Mouse (Mus musculus) C2C12 (cell line): ENCODE data around the gene Cyp1b1.
A peak's percentile ranks its signal among the peaks of the same experiment; 100 is the strongest.

Source experiments
- CEBPB ChIP-seq: IDR thresholded peaks from one replicate; pipeline ENCODE4 v1.6.1; 2011; ENCODE audit warnings: low read depth, mild to moderate bottlenecking, control low read depth, moderate library complexity
- CTCF ChIP-seq: IDR thresholded peaks from one replicate; pipeline ENCODE4 v1.5.1; 2011; ENCODE audit not compliant: control insufficient read depth, insufficient read depth, insufficient read length
- FOSL1 ChIP-seq: IDR thresholded peaks from one replicate; pipeline ENCODE4 v1.8.0; 2011; ENCODE audit warnings: mild to moderate bottlenecking, low read length; ENCODE audit not compliant: poor library complexity, insufficient read depth, severe bottlenecking
- MAX ChIP-seq: IDR thresholded peaks from one replicate; pipeline ENCODE4 v1.6.1; 2011; ENCODE audit warnings: mild to moderate bottlenecking, control low read depth
- MYOD1 ChIP-seq: IDR thresholded peaks from one replicate; pipeline ENCODE4 v1.6.1; 2011; ENCODE audit warnings: low read depth; ENCODE audit not compliant: control insufficient read depth, insufficient read length
- MYOG ChIP-seq: IDR thresholded peaks from one replicate; pipeline ENCODE4 v1.6.1; 2011; ENCODE audit not compliant: control insufficient read depth, insufficient read length; ENCODE audit errors: extremely low read depth
- USF1 ChIP-seq: IDR thresholded peaks from one replicate; pipeline ENCODE4 v1.6.1; 2011; ENCODE audit warnings: low read depth, mild to moderate bottlenecking, control low read depth, moderate library complexity

DNA sequence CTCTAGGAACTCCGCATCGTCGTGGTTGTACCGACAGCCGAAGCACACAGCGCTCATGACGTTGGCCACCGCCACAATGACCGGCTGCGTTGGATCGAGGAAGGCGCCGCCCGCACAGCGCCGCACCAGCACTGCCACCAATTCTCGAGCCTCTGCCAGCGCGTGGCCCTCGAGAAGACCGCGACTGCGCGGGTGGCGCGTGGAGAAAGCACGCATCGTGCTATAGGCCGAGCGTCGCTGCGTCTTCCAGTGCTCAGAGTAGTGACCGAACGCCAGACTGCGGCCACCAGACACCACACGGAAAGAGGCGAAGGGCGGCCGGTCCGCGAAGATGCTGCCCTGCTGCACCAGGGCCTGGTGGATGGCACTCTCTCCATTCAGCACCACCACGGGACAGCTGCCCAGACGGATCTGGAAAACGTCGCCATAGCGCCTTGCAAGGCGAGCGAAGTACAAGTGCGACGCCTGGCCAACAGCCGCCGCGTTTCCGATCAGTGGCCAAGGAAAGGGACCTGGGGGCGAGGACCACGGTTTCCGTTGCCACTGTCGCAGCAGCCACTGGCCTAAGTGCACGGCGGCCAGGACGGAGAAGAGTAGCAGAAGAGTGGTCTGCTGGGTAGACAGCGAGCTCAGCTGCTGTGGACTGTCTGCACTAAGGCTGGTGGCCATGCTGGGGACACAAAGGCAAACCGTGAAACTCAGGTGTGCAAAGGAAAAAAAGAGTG is 1.1 kb downstream of the Cyp1b1 start:
- no peak for TF ChIP-seq MYOD1
- TF ChIP-seq CTCF: no peak
- no peak for TF ChIP-seq MYOG
- no peak for TF ChIP-seq USF1
- TF ChIP-seq MAX: peak; percentile 81
- TF ChIP-seq FOSL1: no peak
- no peak for TF ChIP-seq CEBPB
